Mouse (Mus musculus): ENCODE data around the gene Gm20479.

DNA sequence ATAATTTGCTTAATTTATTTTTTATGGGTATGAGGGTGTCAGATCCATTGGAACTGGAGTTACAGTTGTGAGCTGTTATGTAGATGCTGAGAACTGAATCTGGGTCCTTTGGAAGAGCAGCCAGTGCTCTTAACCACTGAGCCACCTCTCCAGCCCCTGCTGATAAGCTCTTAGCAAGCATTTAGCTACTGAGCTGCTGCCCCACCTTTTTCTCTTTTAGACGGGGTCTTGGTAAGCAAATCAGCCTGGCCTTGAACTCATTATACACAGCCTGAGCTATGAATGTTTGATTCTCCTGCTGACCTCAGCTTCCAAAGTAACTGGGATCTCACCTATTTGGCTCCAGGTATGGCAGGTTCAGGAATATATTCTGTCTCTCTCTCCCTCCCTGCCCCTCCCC, 23.8 kb upstream of the Gm20479 start:
- TF ChIP-seq CTCF (IDR thresholded peaks at IDR 0.05; ENCODE audit: extremely low read depth, insufficient read length, insufficient replicate concordance, low read depth, low read length) (no peak), POLR2A (IDR thresholded peaks at IDR 0.05; ENCODE audit: low read depth, low read length) (no peak)
